Mouse (Mus musculus) limb, embryonic 15.5 days (tissue): ENCODE data around the gene Fuom. TPM values are rescaled to one million over a fixed set of nuclear protein-coding genes. Genes with fewer than 3 reads are reported as not detected.

Experiments used
- ATAC-seq: fragments of 200-750 bp; cut with Nextera tagmentation; 2 replicates; pipeline ENCODE4 v1.8.0; 2017; ENCODE audit warnings: low read depth, moderate TSS enrichment; ENCODE audit not compliant: insufficient number of reproducible peaks, low FRiP score, low TSS enrichment
- H3K27ac ChIP-seq: fragments of 300-500 bp; sonication (generic); 2 replicates; pipeline ENCODE4 v1.5.1; 2015; ENCODE audit warnings: moderate library complexity, mild to moderate bottlenecking, inconsistent platforms
- H3K27me3 ChIP-seq: fragments of 300-500 bp; sonication (generic); 2 replicates; pipeline ENCODE4 v1.6.1; 2015; ENCODE audit warnings: inconsistent platforms
- H3K36me3 ChIP-seq: fragments of 300-500 bp; sonication (generic); 2 replicates; pipeline ENCODE4 v1.6.1; 2015; ENCODE audit warnings: inconsistent platforms
- H3K4me1 ChIP-seq: fragments of 300-500 bp; sonication (generic); 2 replicates; pipeline ENCODE4 v1.6.1; 2015; ENCODE audit warnings: inconsistent platforms
- H3K4me2 ChIP-seq: fragments of 300-500 bp; sonication (generic); 2 replicates; pipeline ENCODE4 v1.6.1; 2015; ENCODE audit warnings: mild to moderate bottlenecking, inconsistent platforms
- H3K4me3 ChIP-seq: fragments of 300-500 bp; sonication (generic); 2 replicates; pipeline ENCODE4 v1.5.1; 2015; ENCODE audit warnings: mild to moderate bottlenecking, inconsistent platforms
- H3K9ac ChIP-seq: fragments of 300-500 bp; sonication (generic); 2 replicates; pipeline ENCODE4 v1.6.1; 2015; ENCODE audit warnings: inconsistent platforms
- H3K9me3 ChIP-seq: fragments of 300-500 bp; sonication (generic); 2 replicates; pipeline ENCODE4 v1.6.1; 2016; ENCODE audit warnings: inconsistent platforms
- WGBS: fragments of 180-500 bp; shearing (Covaris S2); methylation state at CpG from one replicate; pipeline ENCODE4 v1.1.7; 2015; 5-methylcytosine and 5-hydroxymethylcytosine counted together
- polyA plus RNA-seq: library from polyadenylated mRNA; unstranded; fragments of >200 nt; fragmentation: Nextera tagmentation; extraction: Ambion mirVana; gene quantifications from 2 replicates; pipeline ENCODE4 v1.2.1, GENCODE M21; 2015

Fuom gene
- polyA plus RNA-seq, 1 experiment from 2014 or later, result 22.3 TPM

DNA sequence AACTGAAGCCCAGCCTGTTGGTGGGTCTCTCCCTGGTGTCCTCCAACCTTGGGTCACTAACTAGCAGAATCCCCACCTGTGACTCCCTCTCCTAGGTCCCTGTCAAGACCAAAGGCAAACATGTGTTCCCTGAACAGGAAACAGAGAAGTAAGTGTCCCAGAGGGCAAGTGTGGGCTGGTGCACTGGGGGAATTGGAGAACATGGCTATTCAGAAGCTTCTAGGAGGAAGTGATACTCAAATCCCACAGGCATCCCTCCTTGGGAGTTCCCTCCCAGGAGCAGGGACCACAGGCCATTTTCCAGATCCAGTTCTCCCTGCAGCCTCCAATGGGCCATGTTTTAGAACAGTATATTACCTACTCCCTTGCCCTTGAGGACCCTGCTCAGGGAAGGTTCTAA is 6.2 kb downstream of the Fuom start:
- Histone ChIP-seq H3K27me3 (no peaks in the 10 kb centered on the region), H3K27ac (no peak overlapping the region), H3K4me2 (no peak overlapping the region), H3K9me3 (no peaks in the 10 kb centered on the region), H3K36me3 (0 out of 2 replicates have a peak, but pooled peaks cover 3% of the 10 kb centered on the region), H3K4me1 (peaks cover 5% of the 10 kb centered on the region; the same call in 1 of the 2 replicates), H3K9ac (no peak overlapping the region), H3K4me3 (no peak overlapping the region)
- ATAC-seq, result no peak

DNA sequence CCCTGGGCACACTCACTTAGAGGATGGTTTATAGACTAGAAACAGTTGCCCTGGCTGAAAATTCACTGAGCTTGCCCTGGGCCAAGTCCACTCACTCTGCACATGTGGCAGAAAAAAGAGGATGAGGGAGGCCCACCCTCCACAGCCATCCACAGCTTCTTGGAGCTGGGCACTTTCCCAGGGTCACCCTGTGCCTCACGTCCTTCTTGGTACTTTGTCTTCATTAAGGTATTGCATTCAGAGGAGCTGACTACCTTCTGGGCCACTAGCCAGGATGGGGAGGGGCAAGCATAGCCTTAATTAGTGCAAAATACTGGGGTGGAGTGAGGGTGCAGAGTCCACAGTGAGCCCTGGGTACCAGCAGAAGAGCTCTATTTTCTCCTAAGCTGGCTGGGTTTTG is 6.7 kb downstream of the Fuom start:
- no peaks in the 10 kb centered on the region for H3K27me3 ChIP-seq
- no peak overlapping the region for H3K9ac ChIP-seq
- H3K27ac ChIP-seq, result no peak overlapping the region
- no peak overlapping the region for H3K4me2 ChIP-seq
- no peak for ATAC-seq
- peaks cover 5% of the 10 kb centered on the region; the same call in 1 of the 2 replicates for H3K4me1 ChIP-seq
- WGBS, result 25% methylated on average over 1 of the region's 1 CpGs
- no peaks in the 10 kb centered on the region for H3K9me3 ChIP-seq
- H3K4me3 ChIP-seq, result no peak overlapping the region
- H3K36me3 ChIP-seq, result 0 out of 2 replicates have a peak, but pooled peaks cover 3% of the 10 kb centered on the region

DNA sequence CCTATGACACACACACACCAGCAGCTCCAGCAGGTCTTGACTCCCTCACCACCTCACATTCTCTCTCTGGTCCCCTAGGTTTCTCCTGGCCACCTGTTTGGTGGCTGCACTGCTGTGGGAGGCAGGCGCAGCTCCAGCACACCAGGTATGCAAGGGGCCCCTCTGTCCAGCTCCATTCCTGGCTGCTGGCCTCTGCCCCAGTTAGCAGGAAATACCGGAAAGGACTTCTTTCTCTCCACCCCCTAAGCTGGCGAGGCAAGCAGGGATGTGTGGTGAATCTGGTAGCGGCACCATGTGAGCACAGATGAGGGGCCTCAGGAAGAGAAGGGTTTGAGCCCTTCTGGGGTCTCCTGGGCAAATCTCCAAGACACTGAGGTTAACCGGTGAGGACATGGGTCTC is 7.3 kb downstream of the Fuom start:
- H3K4me2 ChIP-seq, result no peak overlapping the region
- 0 out of 2 replicates have a peak, but pooled peaks cover 3% of the 10 kb centered on the region for H3K36me3 ChIP-seq
- no peak overlapping the region for H3K27ac ChIP-seq
- peaks cover 5% of the 10 kb centered on the region; the same call in 1 of the 2 replicates for H3K4me1 ChIP-seq
- no peak overlapping the region for H3K9ac ChIP-seq
- no peaks in the 10 kb centered on the region for H3K27me3 ChIP-seq
- H3K9me3 ChIP-seq, result no peaks in the 10 kb centered on the region
- no peak overlapping the region for H3K4me3 ChIP-seq
- WGBS, result 53% methylated on average over 5 of the region's 5 CpGs
- no peak for ATAC-seq

DNA sequence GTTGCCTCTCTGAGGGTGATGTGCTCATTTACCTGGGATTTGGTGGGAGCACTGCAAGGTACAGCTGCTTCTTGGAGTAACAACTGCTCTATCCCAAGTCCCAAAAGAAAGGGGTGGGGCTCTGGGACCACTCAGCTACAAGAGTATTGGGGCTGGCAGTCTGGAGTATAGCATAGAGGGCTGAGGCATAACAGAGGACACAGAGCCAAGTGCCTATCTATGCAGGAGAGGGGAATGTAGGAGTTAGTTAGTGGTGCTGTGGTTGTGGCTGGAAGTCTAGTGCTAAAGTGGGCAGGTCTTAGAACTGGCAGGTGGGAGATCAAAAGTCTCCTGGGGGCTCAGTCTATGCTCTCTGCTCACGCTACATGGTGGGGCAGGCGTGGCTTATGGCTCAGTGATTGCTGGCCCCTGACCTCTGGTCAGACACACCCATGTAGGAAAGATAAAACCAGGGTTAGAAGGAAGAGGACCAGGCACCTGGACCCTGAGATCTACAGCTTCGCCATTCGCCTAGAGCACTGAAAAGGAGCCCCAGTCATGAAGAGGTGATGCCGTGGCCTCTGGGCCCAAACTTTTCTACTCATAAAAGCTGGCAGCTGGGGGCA is 9.2 kb downstream of the Fuom start, which contains the start of gene Prap1:
Prap1 (plus strand) TSS at position 472 of the 605 bp plus-strand sequence.
- Histone ChIP-seq H3K27me3 (no peaks in the 10 kb centered on the region), H3K4me1 (peaks cover 5% of the 10 kb centered on the region; the same call in 1 of the 2 replicates), H3K9ac (no peak within 1 kb of the TSS), H3K27ac (no peak within 1 kb of the TSS), H3K4me2 (no peak within 1 kb of the TSS), H3K9me3 (no peaks in the 10 kb centered on the region), H3K36me3 (0 out of 2 replicates have a peak, but pooled peaks cover 2% of the 10 kb centered on the region), H3K4me3 (no peak within 1 kb of the TSS)
- WGBS, result 68% methylated on average over 5 of the region's 5 CpGs
- ATAC-seq, result no peak

DNA sequence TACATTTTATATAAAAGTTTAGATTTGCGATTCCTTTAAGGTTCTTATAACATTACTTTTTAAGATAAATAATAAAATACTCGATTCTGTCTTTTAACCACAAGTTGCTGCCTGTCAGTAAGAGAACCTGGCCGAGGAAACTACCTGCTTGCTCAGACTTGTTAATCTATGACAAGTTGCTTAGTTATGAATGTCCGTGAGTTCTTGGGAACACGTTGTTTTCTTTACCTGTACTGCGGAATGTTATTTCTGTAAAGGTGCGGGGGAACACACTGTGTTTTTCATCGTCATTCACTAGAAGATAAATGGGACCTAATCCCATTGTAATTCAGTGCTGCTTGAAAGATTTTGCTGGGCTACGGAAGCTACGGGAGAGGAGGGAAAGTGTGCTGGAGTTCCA is 11.6 kb downstream of the Fuom start:
- H3K9me3 ChIP-seq, result no peaks in the 10 kb centered on the region
- WGBS, result 71% methylated on average over 10 of the region's 10 CpGs
- H3K9ac ChIP-seq, result no peak overlapping the region
- H3K4me1 ChIP-seq, result peaks cover 5% of the 10 kb centered on the region; the same call in 1 of the 2 replicates
- H3K27me3 ChIP-seq, result no peaks in the 10 kb centered on the region
- H3K4me2 ChIP-seq, result no peak overlapping the region
- no peak for ATAC-seq
- H3K36me3 ChIP-seq, result no peaks in the 10 kb centered on the region
- H3K27ac ChIP-seq, result no peak overlapping the region
- no peak overlapping the region for H3K4me3 ChIP-seq

DNA sequence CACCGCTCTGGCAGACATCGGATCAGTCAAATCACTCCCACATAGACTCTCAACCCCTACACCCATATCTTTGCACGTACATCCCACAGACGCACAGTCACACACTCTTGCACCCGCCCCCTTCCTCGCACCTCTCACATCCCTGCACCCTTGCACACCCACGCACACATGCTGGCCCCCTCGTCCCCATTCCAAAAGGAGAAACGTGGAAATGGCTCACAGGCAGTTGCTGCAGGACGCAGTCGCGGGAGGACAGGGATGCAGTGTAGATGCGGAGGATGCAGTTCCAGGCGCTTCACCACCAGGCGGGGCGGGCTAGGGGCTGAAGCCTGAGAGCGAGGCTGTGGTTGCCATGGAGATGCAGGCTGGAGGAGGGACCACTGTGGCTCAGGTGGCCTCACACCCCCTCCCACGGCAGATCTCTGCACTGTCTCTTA is 20.0 kb downstream of the Fuom start, which contains the start of gene Caly:
Caly (minus strand) TSS at position 307 of the 437 bp plus-strand sequence.
- Histone ChIP-seq H3K36me3 (no peaks in the 10 kb centered on the region), H3K9ac (no peak within 1 kb of the TSS), H3K4me3 (no peak within 1 kb of the TSS), H3K4me2 (no peak within 1 kb of the TSS), H3K4me1 (peaks cover 14% of the 10 kb centered on the region), H3K27me3 (peaks cover 47% of the 10 kb centered on the region), H3K9me3 (no peaks in the 10 kb centered on the region), H3K27ac (no peak within 1 kb of the TSS)
- ATAC-seq, result 0 out of 2 replicates have a peak, but pooled peaks have one; percentile 31
- 7% methylated on average over 18 of the region's 18 CpGs for WGBS

DNA sequence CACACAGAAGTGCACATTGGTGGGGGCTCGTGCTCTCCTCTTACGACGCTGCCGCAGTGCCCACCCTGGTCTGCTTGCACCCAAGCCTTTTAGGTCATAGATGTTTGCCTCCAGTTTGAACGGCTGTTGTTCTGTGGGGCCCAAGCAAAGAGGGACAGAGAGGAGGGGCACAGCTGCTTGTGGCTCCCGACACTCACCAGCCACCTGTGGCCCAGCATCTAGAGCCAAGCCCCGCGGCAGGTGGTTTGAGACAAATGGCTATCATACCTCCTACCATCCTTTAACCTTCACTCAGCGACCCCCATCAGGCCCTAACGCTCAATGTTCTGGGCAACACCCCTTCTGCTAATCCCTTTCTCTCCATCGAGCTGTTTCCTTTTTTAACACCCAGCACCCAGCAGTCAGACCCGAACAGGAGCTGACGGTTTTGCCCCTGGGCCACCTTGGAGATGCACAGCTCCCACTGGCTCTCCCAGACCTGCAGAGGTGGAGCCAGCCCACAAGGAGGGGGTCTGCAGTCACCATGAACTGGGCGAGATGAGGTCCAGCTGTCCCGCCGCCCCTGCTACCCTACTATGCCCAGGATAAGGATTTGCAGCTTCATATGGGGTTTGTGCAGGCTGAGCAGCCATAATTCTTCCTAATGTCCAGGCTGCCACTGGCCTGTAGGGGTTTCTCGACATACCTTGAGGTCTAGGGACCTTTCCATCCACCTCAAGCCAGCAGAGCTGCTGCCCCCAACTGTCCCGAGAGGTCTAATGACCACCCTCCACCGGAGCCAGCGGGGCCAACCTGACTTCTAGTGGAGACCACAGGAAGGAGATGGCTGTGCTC is 20.6 kb downstream of the Fuom start:
- no peak overlapping the region for H3K4me2 ChIP-seq
- H3K4me3 ChIP-seq, result no peak overlapping the region
- no peak for ATAC-seq
- no peaks in the 10 kb centered on the region for H3K36me3 ChIP-seq
- no peak overlapping the region for H3K27ac ChIP-seq
- peaks cover 47% of the 10 kb centered on the region for H3K27me3 ChIP-seq
- H3K9ac ChIP-seq, result no peak overlapping the region
- H3K9me3 ChIP-seq, result no peaks in the 10 kb centered on the region
- 16% methylated on average over 20 of the region's 20 CpGs for WGBS
- peaks cover 14% of the 10 kb centered on the region for H3K4me1 ChIP-seq

DNA sequence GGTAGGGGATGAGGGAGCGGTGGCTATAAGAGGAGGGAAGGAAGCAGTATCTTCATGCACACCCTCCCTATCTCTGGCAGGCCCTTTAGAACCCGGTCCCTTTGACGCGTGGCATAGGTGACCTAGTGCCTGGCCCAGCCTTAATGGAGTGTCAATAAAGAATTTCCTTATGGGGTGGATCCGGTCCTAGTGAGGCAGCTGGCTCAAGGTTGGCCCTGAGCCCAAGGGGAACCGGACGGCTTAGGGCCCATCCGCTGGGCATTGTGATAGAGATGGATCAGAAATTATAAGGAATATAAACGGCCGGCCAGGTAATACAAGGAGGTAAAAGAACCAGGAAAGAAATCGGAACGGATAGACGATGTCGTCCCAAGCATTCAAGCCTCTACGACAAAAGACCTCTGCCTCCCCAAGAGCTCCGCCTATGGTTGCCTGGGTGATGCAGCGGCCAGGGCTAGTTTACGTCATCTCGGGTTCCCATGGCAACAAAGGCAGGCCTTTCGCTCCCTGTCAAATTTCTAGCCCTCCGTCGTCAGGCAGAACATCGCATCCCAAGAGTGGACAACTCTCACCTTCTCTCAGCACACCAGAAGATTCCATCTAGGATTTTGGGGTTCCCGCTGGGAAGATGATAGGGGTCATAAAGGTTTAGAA is 21.6 kb downstream of the Fuom start:
- no peak overlapping the region for H3K27ac ChIP-seq
- peak overlapping the region; percentile 11; the same call in 1 of the 2 replicates for H3K9ac ChIP-seq
- H3K4me3 ChIP-seq, result peak overlapping the region; percentile 24
- peaks cover 14% of the 10 kb centered on the region for H3K4me1 ChIP-seq
- H3K36me3 ChIP-seq, result no peaks in the 10 kb centered on the region
- H3K9me3 ChIP-seq, result no peaks in the 10 kb centered on the region
- peaks cover 47% of the 10 kb centered on the region for H3K27me3 ChIP-seq
- WGBS, result 4% methylated on average over 24 of the region's 24 CpGs
- 0 out of 2 replicates have a peak, but pooled peaks have one; percentile 37 for ATAC-seq
- H3K4me2 ChIP-seq, result peak overlapping the region; percentile 31

DNA sequence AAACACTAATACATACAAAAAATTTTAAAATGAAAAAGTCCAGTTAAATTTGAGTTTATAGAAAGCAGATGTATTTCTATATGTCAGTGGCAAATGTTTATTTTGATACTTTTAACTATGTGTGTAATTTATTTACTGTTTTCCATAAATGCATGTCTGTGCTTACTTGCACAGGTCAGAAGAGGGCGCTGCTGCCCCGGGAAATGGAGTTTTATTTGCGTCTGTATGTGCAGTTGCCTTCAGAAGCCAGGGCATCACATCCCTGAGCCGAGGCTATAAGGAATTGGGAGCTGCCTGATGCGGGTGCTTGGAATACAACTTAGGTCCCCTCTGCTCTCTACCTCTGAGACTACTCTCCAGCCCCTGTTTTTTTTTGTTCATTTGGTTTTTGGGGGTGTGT is 23.5 kb downstream of the Fuom start:
- no peak for ATAC-seq
- 3% methylated on average over 5 of the region's 5 CpGs for WGBS

DNA sequence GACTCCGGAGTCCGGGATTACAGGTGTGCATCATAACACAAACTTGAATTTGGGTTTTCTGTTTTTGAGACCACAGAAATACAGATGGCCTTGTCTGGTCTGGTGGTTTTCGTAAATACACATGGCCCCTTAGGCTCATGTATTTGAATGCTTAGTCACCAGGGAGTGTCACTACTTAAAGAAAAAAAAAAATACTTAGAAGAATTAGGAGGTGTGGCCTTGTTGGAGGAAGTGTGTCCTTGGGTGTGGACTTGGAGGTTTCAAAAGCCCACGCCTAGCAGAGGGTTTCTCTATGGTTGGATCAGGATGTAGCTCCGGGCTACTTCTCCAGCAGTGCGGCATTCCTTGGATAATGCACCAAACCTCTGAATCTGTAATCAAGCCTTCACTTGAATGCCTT is 24.5 kb downstream of the Fuom start:
- no peak overlapping the region for H3K4me3 ChIP-seq
- 73% methylated on average over 6 of the region's 6 CpGs for WGBS
- no peak overlapping the region for H3K27ac ChIP-seq
- H3K4me2 ChIP-seq, result no peak overlapping the region
- H3K27me3 ChIP-seq, result peaks cover 46% of the 10 kb centered on the region
- H3K36me3 ChIP-seq, result no peaks in the 10 kb centered on the region
- ATAC-seq, result no peak
- H3K9ac ChIP-seq, result no peak overlapping the region
- H3K9me3 ChIP-seq, result no peaks in the 10 kb centered on the region
- H3K4me1 ChIP-seq, result peaks cover 14% of the 10 kb centered on the region

More for the DNA sequence above, 23.5 kb downstream of the Fuom start:
- H3K27me3 ChIP-seq, result peaks cover 47% of the 10 kb centered on the region
- no peaks in the 10 kb centered on the region for H3K9me3 ChIP-seq
- no peaks in the 10 kb centered on the region for H3K36me3 ChIP-seq
- H3K4me3 ChIP-seq, result no peak overlapping the region
- H3K9ac ChIP-seq, result no peak overlapping the region
- H3K4me1 ChIP-seq, result peaks cover 14% of the 10 kb centered on the region
- H3K4me2 ChIP-seq, result no peak overlapping the region
- H3K27ac ChIP-seq, result no peak overlapping the region

DNA sequence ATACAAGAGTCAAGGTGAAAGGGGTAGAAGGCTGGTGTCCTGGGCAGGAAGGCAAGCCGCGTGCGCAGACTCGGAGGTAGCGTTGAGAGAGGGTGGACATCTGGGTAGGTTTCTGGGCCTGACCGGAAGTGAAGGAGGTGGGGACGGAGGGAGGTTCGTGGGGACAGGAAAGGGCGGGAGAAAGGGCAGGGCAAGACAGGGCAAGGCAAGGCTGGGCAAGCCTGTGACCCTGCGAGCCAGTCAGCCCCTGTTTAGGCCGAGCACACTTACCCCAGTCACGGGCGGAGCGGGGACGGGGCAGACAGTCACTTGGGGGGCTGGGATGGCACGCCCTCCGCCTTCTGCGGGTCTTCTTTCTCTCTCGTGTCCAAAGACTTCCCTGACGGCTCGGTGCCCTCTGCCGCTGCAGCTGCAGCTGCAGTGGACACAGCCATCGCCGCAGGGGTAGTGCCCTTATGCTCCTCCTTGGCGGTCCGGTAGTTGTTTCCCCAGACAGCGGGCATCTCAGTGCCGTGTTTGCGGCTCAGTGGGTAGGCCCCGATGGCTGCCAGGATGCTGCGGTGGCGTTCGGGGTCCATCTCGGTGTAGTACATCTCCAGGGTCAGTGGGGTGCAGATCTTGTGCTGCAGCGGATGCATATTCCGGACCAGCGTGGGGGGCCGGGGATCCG is 32.1 kb downstream of the Fuom start:
- H3K27me3 ChIP-seq, result peaks cover 34% of the 10 kb centered on the region
- no peak for ATAC-seq
- H3K27ac ChIP-seq, result no peak overlapping the region
- H3K9me3 ChIP-seq, result no peaks in the 10 kb centered on the region
- peak overlapping the region; percentile 40 for H3K4me2 ChIP-seq
- 0 out of 2 replicates have a peak overlapping the region, but pooled peaks have one; percentile 23 for H3K9ac ChIP-seq
- no peaks in the 10 kb centered on the region for H3K4me1 ChIP-seq
- H3K4me3 ChIP-seq, result 0 out of 2 replicates have a peak overlapping the region, but pooled peaks have one; percentile 14
- H3K36me3 ChIP-seq, result no peaks in the 10 kb centered on the region
- WGBS, result 31% methylated on average over 39 of the region's 39 CpGs
